Mouse (Mus musculus): ENCODE results near the gene Cox4i1. TPM values are rescaled to one million over a fixed set of nuclear protein-coding genes. Genes with fewer than 3 reads are reported as not detected.

Gene Cox4i1
- polyA plus RNA-seq, 1 experiment from 2014 or later, result 1,049 TPM

Other genes with a start within 250 kb of the Cox4i1 start
- 15.3 and 16.5 TPM in 2 replicates for gene Gins2, start 78.9 kb upstream of the Cox4i1 start, polyA plus RNA-seq (2015; fragmentation: Nextera tagmentation; extraction: Ambion mirVana)
- gene 1190005I06Rik, start 20.6 kb upstream of the Cox4i1 start, polyA plus RNA-seq (2015; fragmentation: Nextera tagmentation; extraction: Ambion mirVana), result 18.1 and 20.1 TPM in 2 replicates
- 6.6 and 6.8 TPM in 2 replicates for gene Gm27021, start 143 bp upstream of the Cox4i1 start, polyA plus RNA-seq (2015; fragmentation: Nextera tagmentation; extraction: Ambion mirVana)
- gene Emc8, start 351 bp downstream of the Cox4i1 start, polyA plus RNA-seq (2015; fragmentation: Nextera tagmentation; extraction: Ambion mirVana), result 98.0 and 115 TPM in 2 replicates
- gene Irf8, start 68.1 kb downstream of the Cox4i1 start, polyA plus RNA-seq (2015; fragmentation: Nextera tagmentation; extraction: Ambion mirVana), result 3.7 and 4.0 TPM in 2 replicates

All from midbrain, embryonic 15.5 days (tissue).